Mouse (Mus musculus) C2C12 (cell line): ENCODE measurements around the gene Palmd.

ENCODE experiments used
- CTCF ChIP-seq: IDR thresholded peaks from one replicate; pipeline ENCODE4 v1.5.1; 2011; ENCODE audit not compliant: control insufficient read depth, insufficient read depth, insufficient read length
- USF1 ChIP-seq: IDR thresholded peaks from one replicate; pipeline ENCODE4 v1.6.1; 2011; ENCODE audit warnings: low read depth, mild to moderate bottlenecking, control low read depth, moderate library complexity

DNA sequence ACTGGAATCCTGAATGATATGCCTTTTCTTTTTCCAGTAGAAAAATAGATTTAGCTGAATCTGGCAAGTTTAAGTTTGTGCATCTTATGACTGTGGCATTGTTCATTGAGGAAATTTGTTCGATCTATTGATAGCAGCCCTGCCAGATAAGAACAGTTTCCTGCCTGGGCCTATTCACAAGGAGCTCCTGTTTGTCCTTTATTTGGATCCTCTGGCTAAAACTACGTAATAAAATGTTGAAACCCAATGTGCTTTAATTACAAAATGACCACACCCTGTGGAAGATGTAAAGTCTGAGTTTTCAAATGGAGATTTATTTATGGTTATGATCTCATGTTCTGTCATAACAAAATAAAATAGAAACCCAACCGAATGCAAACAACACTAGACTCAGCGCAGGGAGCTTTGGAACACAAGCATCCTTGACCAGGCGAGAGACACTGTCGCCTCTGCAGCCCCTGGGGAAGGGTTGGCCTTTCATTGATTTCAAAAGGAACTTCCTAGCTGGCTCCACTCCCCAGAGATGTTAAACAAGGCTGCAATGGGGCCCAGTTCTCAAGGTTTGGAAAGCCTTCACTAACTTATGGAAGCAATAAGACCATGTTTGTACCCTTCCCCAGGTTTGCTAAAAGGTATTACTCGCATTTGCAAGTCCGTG lies 16.4 kb downstream of the Palmd start:
- TF ChIP-seq CTCF, result no peak
- TF ChIP-seq USF1, result no peak
